Mouse (Mus musculus): ENCODE data around the gene Sgip1.

- no peak for TF ChIP-seq EP300 (IDR thresholded peaks at IDR 0.05; ENCODE audit: low read depth in 1 of 2, low read length in 2 of 2)
- no peak for TF ChIP-seq POLR2A (IDR thresholded peaks at IDR 0.05; ENCODE audit: control insufficient read depth in 1 of 2, insufficient read depth in 1 of 2, low read depth in 1 of 2, low read length in 2 of 2, poor library complexity in 1 of 2)
- no peak for TF ChIP-seq ZNF384 (IDR thresholded peaks at IDR 0.05; ENCODE audit: low read depth, low read length)
- no peak for TF ChIP-seq TBP (IDR thresholded peaks at IDR 0.05; ENCODE audit: low read depth, low read length)
- TF ChIP-seq USF1 (IDR thresholded peaks at IDR 0.05; ENCODE audit: low read depth, low read length): no peak
- TF ChIP-seq TAL1 (IDR thresholded peaks at IDR 0.05; ENCODE audit: low read length): no peak
- TF ChIP-seq ZKSCAN1 (IDR thresholded peaks at IDR 0.05; ENCODE audit: low read depth, low read length): no peak
- TF ChIP-seq CTCF (IDR thresholded peaks at IDR 0.05 in 2 of 3, conservative IDR thresholded peaks at IDR 0.05 in 1 of 3; ENCODE audit: control insufficient read depth in 1 of 3, insufficient read depth in 1 of 3, low read depth in 2 of 3, low read length in 3 of 3, poor library complexity in 1 of 3, severe bottlenecking in 1 of 3): no peak
- no peak for TF ChIP-seq MXI1 (IDR thresholded peaks at IDR 0.05; ENCODE audit: low read depth, low read length)
- no peak for TF ChIP-seq MAX (IDR thresholded peaks at IDR 0.05; ENCODE audit: low read length)
- TF ChIP-seq E2F4 (IDR thresholded peaks at IDR 0.05; ENCODE audit: borderline replicate concordance, low read depth, low read length): no peak
Observed at GRCm38 (mm10) chr4:102971159-102971558, 230.1 kb downstream of the Sgip1 start.
